Mouse (Mus musculus) myocyte (in vitro differentiated cells): ENCODE measurements at regions not wholly inside any gene's neighbourhood (a gene's known extent, or its start where the extent isn't known, plus 50 kb on each side); places are given as distances from the start of the nearest gene placed in this dataset.

ENCODE experiments used
- CEBPB ChIP-seq: IDR thresholded peaks from 2 replicates; pipeline ENCODE4 v1.6.1; 2011; ENCODE audit warnings: mild to moderate bottlenecking, moderate library complexity; ENCODE audit not compliant: poor library complexity, insufficient read depth, severe bottlenecking
- E2F4 ChIP-seq: IDR thresholded peaks from one replicate; pipeline ENCODE4 v1.6.1; 2011; ENCODE audit warnings: mild to moderate bottlenecking, control low read depth, moderate library complexity; ENCODE audit not compliant: insufficient read depth
- MYOD1 ChIP-seq, 3 experiments: IDR thresholded peaks; one replicate each; pipeline ENCODE4 v1.6.1; 2011; ENCODE audit warnings: control low read depth in 2 of 3, low read depth in 2 of 3, mild to moderate bottlenecking in 2 of 3, moderate library complexity in 1 of 3; ENCODE audit not compliant: insufficient read length in 2 of 3, control insufficient read depth in 1 of 3
- MYOG ChIP-seq, 3 experiments: IDR thresholded peaks; one replicate each; pipeline ENCODE4 v1.6.1; 2011; ENCODE audit warnings: control low read depth in 2 of 3, low read depth in 2 of 3, mild to moderate bottlenecking in 2 of 3; ENCODE audit not compliant: insufficient read length in 2 of 3, control insufficient read depth in 1 of 3, insufficient read depth in 1 of 3
- POLR2A ChIP-seq: IDR thresholded peaks from one replicate; pipeline ENCODE4 v1.6.1; 2011; ENCODE audit warnings: low read depth, mild to moderate bottlenecking, control low read depth, moderate library complexity; ENCODE audit not compliant: insufficient read length
- POLR2AphosphoS2 ChIP-seq: IDR thresholded peaks from one replicate; pipeline ENCODE4 v1.6.1; 2011; ENCODE audit warnings: low read depth, control low read depth; ENCODE audit not compliant: insufficient read length
- SRF ChIP-seq: IDR thresholded peaks from one replicate; pipeline ENCODE4 v1.6.1; 2011; ENCODE audit warnings: low read depth; ENCODE audit not compliant: control insufficient read depth, insufficient read length
- TCF12 ChIP-seq: IDR thresholded peaks from one replicate; pipeline ENCODE4 v1.6.1; 2011; ENCODE audit warnings: mild to moderate bottlenecking, control low read depth; ENCODE audit not compliant: poor library complexity, insufficient read depth, severe bottlenecking
- TCF3 ChIP-seq: IDR thresholded peaks from one replicate; pipeline ENCODE4 v1.6.1; 2011; ENCODE audit warnings: low read depth, control low read depth; ENCODE audit not compliant: insufficient read length
- USF1 ChIP-seq: IDR thresholded peaks from one replicate; pipeline ENCODE4 v1.6.1; 2011; ENCODE audit warnings: low read depth, mild to moderate bottlenecking, control low read depth, moderate library complexity

DNA sequence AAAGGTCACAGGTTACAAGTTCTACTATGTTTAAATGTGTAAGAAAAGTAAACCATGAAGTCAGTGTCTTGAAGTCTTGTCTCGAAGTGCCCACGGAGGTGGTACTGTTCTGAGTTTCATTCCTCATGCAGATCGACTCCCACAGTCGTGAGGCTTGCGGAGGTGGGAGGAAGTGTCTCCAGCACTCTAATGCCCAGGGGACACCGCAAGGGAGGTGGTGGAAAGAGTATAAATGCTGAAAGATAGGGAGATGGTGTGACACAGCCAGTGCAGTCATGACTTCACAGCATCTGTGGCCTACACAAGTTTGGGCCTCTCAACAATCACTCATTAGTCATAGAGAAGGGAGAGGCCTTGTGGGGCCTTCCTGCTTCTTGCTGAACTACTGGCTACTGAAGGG lies 112.8 kb upstream of the Adra1d start:
- no peak for TF ChIP-seq MYOG (IDR thresholded peaks at IDR 0.05; ENCODE audit: control insufficient read depth in 1 of 3, insufficient read depth in 1 of 3, insufficient read length in 2 of 3, low read depth in 2 of 3)
- TF ChIP-seq POLR2A = no peak
- no peak for TF ChIP-seq POLR2AphosphoS2
- TF ChIP-seq TCF12 = no peak
- no peak for TF ChIP-seq TCF3
- no peak for TF ChIP-seq E2F4
- no peak for TF ChIP-seq USF1
- TF ChIP-seq CEBPB = no peak
- TF ChIP-seq SRF = no peak
- TF ChIP-seq MYOD1 (IDR thresholded peaks at IDR 0.05; ENCODE audit: control insufficient read depth in 1 of 3, insufficient read length in 2 of 3, low read depth in 2 of 3) = no peak
